Mouse (Mus musculus) layer of hippocampus, adult 9-11 months (tissue): ENCODE results near the gene Bzw2.

ENCODE experiments used
- DNase-seq: peaks from one replicate; pipeline ENCODE4 v3.0.0; 2022

The Bzw2 gene

DNA sequence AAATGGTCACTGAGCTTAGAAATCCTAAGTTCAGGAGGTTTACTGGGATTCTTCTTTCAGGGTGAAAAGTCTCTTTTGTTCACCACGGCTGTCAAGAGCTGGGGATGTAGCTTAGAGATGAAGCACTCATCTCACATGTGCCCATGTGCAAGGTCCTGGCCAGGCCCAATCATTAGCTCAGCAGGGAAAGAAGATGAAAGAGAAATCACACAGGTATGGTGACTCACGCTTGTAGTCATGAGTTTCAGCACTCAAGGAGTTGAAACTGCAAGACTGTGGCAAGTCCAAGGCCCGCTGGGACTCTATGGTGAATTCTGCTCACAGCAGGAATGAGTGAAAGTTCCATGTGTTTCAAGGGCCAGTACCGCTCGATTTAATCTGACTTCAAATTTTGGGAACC lies 23.8 kb downstream of the Bzw2 start:
- no peak for DNase-seq

DNA sequence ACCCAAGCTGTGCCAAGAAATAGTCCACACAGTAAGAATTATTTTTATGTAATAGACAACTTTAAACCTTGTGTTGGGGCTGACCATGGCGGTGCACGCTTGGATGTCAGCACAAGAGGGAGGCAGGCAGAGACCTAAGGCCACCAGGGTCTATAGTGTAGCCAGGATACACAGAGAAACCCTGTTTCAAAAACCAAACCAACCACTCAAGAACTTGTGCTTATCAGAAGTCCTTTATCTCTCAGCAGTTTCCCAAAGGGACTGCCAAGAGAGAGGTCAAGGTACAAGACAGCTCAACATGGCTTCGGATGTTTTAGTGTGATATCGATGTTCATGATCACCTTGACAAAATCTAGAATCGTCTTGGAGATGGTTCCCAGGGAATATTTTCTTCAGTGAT lies 24.3 kb downstream of the Bzw2 start:
- no peak for DNase-seq

- no peak for DNase-seq
These were observed 25.2 kb downstream of the Bzw2 start for GRCm38 (mm10) chr12:36132668-36133067.

GRCm38 (mm10) chr12:36132254-36132653 lies 25.6 kb downstream of the Bzw2 start:
- DNase-seq, result no peak

- no peak for DNase-seq
These were observed 28.1 kb downstream of the Bzw2 start for GRCm38 (mm10) chr12:36129826-36130225.

DNA sequence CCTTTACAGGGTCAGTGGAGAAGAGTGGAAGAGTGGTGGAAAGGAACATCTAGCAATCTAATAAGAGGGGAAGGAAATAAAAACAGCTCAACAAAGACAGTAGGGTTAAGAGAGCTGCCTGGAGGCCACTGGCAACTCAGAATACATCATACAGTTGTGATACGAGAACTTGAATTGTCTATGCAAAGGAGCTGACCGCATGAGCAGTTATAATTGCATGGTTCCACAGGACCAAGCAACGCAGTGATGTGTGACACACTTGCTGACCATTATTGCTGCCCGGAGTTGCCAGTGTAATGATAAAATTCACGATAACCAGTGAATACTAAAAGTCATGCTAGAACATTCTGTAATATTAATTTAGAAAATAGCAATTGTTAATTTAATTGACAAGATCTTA lies 31.8 kb downstream of the Bzw2 start:
- DNase-seq, result no peak

DNA sequence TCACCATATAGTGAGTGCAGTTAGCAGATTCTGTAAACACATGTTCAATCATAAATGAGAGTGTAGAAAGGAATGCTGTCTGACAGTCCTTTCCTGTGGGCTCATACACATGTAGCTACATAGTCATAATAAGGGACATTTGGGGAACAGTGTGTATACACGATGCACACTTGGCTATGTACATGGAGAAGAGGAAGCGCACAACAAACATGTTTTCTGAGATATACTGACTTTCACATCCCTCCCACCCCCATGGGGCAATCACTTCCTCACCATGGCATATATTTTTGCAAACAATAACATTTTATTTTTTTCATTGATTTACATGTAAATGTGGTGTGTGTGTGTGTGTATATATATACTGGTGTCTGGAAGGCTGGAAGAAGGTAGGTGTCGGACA lies 38.6 kb downstream of the Bzw2 start:
- DNase-seq, result no peak

DNA sequence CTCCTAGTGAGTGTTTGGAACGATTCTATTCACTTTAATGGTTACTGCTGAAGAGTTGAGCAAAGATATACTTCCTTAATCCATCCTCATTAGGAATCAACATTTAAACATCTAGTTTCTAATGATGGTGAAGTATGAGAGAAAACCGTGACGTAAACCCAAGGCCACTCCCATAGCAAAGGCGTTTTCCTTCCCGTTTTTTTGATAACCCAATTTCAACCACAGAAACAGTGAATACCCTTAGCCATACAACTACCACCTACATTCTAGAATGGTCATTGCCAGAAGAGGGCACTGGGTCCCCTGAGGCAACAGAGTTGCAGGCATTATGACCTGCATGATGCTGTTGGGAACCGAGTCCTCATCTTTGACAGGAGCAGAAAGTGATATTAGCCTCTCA lies 40.7 kb downstream of the Bzw2 start:
- DNase-seq, result no peak

- peak; percentile 41 for DNase-seq
These were observed 45.8 kb downstream of the Bzw2 start for GRCm38 (mm10) chr12:36112081-36112480.

GRCm38 (mm10) chr12:36111110-36111509 lies 46.8 kb downstream of the Bzw2 start:
- DNase-seq, result peak; percentile 53

- DNase-seq, result no peak
These were observed 47.4 kb downstream of the Bzw2 start for GRCm38 (mm10) chr12:36110457-36110856.

DNA sequence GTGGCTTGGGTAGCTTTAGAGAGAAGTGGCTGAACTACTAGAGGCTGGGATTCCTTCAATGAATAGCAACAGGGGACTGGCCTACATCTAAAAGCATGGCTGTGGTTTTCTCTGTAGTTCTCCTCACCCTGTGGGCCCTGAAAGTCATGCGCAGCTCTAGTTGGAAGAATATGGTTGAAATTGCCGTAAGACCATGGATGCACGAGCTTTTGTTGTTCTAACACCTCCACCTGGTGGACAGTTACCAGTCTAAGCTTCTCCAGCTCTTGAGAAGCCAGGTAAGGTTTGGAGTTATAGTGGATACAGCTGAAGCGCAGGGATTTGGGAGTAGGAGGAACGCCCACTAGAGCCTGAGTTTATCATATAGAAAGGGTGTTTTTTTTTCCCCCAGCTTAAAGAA lies 49.4 kb downstream of the Bzw2 start:
- no peak for DNase-seq

DNA sequence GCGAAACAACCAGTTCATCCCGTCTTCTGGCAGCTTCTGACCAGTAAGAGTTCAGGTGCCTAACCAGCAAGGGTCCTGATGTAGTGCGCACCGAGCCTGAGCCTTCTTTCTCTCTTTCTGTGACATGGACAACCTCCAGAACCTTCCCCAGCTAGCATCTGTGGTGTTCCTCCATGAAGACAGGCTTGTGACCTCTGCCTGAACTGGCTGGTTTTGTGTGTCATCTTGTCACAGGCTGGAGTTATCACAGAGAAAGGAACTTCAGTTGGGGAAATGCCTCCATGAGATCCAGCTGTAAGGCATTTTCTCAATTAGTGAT lies 54.3 kb downstream of the Bzw2 start:
- DNase-seq, result no peak

DNA sequence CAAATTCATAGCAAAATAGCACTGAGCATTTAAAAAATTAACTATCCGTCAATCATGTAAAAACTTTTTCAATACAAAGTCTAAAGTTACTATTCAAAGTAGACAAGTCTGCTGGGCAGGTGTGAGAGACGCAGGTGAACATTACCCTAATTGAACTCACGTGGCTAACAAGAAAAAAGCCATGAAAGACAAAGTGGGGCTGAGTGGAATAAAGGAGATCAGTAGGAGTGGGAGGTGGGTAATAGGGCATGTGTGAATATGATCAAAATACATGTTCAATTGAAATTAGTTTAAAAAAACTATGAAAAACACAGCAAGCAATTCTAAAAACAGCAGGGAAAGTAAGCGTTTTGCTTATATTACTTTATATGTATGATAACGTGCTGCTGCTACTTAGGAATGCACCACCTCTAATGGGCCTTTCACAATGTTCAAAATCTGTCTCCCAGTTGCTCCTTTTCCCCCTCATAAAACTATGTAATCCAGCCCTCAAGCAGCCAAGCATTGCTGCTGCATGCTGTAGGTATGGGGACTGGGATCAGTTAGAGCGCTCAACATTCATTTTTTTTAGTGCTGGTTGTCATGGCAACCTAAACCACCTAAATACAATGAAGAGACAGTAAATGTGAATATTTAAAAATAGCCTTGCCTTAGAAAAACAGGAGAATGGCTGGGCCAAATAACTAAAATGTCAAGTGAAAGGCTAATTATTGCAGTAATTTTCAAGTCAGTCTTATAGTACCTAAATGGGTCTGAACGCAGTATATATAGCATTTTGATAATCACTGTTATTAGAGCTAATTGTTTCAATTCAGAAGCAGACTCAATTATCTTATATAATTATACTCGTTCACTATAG lies 54.9 kb downstream of the Bzw2 start:
- DNase-seq, result peak; percentile 52

GRCm38 (mm10) chr12:36095371-36095880 lies 62.5 kb downstream of the Bzw2 start:
- DNase-seq, result no peak

DNA sequence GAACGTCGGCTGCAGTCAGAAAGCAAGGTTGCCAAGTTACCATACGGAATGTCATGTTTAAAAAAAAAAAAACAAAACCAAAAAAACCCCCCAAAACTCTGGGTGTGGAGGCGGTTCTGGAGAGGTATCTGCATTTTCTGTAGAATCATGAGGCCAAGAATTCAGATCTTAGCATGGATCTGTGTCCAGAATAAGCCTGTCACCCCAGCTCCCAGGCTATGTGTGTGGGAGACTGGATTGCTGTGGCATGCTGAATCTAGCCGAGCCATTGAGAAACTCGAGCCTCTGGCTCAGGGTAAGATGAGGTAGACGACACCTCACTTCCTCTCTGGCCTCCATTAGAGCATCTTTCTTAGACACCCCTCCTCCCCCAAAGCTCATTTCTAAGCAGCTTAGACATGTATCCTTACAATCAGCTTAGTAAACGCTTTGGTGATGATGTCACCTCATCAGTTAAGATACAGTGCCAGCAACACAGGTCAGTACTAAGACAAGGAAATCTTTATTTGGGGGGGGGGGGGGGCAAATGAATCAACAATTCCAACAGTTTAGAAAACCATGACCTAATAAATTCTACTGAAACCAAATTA lies 64.7 kb downstream of the Bzw2 start:
- DNase-seq, result peak; percentile 37

DNA sequence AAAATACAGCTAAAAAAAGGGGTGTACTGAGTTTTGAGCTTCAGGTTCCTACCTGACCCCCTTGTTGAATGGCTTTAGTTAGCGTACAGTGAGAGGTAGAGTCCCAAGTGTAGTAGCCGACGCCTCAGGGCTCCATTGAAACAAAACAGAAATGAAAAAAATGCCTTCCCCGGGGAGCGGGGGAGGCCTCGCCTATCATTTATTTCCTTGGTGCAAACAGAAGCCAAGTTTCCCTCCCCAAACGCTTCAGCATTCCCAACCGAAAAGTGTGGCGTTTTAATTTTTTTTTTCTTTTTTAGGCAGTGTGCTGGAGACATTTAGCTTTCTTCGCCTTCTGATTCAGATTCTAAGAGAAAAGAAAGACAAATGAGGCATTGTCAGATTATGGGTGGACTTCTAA lies 65.9 kb downstream of the Bzw2 start:
- no peak for DNase-seq

DNA sequence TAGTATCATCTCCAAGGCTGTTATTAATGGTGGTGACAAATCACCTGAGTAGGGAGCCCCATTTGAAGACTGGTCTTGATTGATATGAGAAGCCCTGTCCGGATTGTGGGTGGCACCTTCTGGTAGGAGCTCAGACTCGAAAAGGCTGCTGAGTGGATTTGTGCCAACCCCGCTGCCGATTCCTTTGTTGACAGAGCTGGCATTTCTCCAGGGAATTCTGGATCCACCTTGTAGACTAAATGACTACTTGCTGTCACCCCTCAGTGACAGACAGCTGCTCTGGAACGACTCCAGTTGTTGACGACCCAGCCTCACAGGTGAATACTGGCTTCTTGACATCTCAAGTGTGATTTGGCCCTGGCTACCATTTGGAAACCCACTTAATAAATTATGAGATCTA lies 68.7 kb downstream of the Bzw2 start:
- DNase-seq, result no peak

- DNase-seq, result no peak
These were observed 69.1 kb downstream of the Bzw2 start for GRCm38 (mm10) chr12:36088804-36089203.

- no peak for DNase-seq
These were observed 72.5 kb downstream of the Bzw2 start for GRCm38 (mm10) chr12:36085380-36085779.

GRCm38 (mm10) chr12:36078101-36078899 lies 79.6 kb downstream of the Bzw2 start:
- DNase-seq, result no peak

DNA sequence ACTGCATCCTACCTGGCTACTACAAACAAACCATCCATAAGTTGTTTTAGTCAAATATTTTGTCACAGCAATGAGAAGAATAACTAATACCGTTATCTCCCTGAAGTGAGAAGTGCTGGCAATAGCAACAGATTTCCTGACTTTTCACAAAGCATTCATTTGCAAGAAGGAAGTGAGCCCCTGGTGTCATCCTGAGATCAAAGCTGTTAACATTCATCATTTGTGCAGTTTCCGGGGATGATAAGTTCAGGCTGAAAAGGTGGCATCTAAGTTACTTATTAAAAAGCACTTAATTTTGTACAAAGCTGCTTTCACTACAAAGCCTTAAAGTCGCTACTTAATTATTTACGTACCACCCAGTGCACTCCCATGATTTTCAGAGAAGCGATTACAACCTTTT lies 85.0 kb downstream of the Bzw2 start:
- DNase-seq, result no peak

- DNase-seq, result no peak
These were observed 87.6 kb downstream of the Bzw2 start for GRCm38 (mm10) chr12:36070231-36070630.

DNA sequence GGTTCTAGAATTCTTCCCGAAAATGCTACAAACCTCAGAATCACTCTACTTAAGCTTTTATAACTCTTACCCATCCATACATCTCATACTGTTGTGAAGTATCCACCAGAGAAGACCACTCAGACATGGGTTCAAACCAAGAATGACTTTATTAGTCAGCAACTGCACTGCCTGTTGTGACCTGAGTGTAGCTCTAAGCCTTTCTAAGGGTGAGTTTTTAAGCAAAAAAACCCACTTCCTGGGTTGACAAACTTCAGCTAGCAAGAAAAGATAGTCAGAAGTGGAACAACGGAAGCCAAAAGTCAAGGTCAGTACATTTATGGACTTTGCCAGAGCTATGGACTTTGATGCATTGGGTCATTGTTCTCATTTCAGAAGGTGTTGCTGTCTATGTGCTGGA lies 90.3 kb downstream of the Bzw2 start:
- DNase-seq, result no peak
